Mouse (Mus musculus) heart, postnatal 0 days (tissue): Measurements from ENCODE around the gene Stard3.

Source experiments
- CTCF ChIP-seq: IDR thresholded peaks from 2 replicates; pipeline ENCODE4 v1.5.1; 2016; ENCODE audit warnings: antibody characterized with exemption, control low read depth, low read depth
- EP300 ChIP-seq: IDR thresholded peaks from 2 replicates; pipeline ENCODE4 v1.6.1; 2016; ENCODE audit warnings: antibody characterized with exemption, low read depth

- TF ChIP-seq CTCF (no peak), EP300 (no peak)
These were observed 34.5 kb downstream of the Stard3 start for GRCm38 (mm10) chr11:98392645-98393044.
